Mouse (Mus musculus): ENCODE measurements around the gene Cnga4. TPM values are rescaled to one million over a fixed set of nuclear protein-coding genes. Genes with fewer than 3 reads are reported as not detected.

Cnga4 gene
- not detected for polyA plus RNA-seq (2015; fragmentation: Illumina TruSeq; extraction: RNeasy Lipid Tissue Mini Kit (QIAGEN cat#74804); ENCODE audit: insufficient read depth, low replicate concordance)

GRCm38 (mm10) chr7:105404268-105404667 lies at the start of gene Cnga4:
Cnga4 (plus strand) TSS chr7:105404568.

GRCm38 (mm10) chr7:105367930-105368329 lies 36.4 kb upstream of the Cnga4 start, which contains the start of gene Olfr692:
Olfr692 (plus strand) TSS chr7:105368230.

DNA sequence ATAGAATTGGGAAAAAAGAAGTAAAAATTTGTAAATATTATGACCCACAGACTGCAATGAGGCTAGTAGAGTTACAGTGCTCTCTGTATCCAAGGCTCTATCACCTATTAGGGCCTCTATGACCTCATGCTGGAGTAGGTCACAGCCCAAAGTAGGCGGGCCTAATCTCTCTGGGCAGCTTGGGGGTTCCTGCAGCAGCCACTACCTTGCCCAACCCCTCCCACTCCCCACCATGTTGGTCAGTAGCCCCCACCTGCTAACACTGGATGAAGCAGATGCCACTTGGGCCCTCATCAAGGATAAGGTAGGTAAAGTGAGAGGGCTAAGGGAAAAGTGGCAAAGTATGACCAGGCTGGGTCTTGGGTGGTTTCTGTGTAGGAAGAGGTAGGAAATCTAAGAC lies 29.5 kb upstream of the Cnga4 start, which contains the start of gene Gm5901:
TSS of gene Gm5901 (plus strand) at position 173 of the 400 bp plus-strand sequence.

GRCm38 (mm10) chr7:105399935-105400624 lies 4.3 kb upstream of the Cnga4 start, which contains the start of gene Fam160a2:
Fam160a2 (minus strand) TSS chr7:105400054.

DNA sequence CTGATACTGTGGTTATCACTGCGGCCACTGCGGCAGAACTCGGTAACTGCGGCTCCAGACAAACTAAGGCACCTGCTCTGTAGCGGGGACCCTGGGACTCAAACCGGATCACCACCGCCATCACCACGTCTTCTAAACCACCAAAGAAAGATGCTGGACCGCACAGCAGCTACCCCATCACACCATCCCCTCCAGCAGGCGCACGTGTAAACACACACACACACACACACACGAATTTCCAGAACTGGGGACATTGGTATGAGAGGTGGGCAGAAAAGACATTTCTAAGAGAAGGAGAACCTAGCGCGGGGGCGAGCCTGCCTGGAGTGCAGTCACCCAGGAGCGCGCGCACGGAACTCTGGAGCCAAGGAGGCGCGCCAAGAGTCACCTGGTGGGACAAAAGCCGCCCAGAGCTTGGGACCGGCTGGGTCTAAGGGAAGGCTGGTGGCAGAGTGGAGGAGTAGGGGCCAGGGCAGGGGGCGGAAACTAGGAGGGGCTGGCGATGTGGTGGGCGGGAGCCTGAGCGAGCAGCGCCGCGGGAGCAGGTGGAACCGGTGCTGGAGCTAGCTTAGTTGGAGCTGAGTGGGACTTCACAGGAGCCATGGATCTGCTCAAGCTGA lies 21.2 kb downstream of the Cnga4 start, which contains the start of gene Cckbr:
TSS of gene Cckbr (plus strand) at position 308 of the 620 bp plus-strand sequence.

Other genes starting within 250 kb of the Cnga4 start
- not detected for gene Olfr684, start 240.9 kb upstream of the Cnga4 start, polyA plus RNA-seq (2015; fragmentation: Illumina TruSeq; extraction: RNeasy Lipid Tissue Mini Kit (QIAGEN cat#74804); ENCODE audit: insufficient read depth, low replicate concordance)
- gene Olfr685, start 218.6 kb upstream of the Cnga4 start, polyA plus RNA-seq (2015; fragmentation: Illumina TruSeq; extraction: RNeasy Lipid Tissue Mini Kit (QIAGEN cat#74804); ENCODE audit: insufficient read depth, low replicate concordance) = not detected
- not detected for gene Olfr686, start 197.1 kb upstream of the Cnga4 start, polyA plus RNA-seq (2015; fragmentation: Illumina TruSeq; extraction: RNeasy Lipid Tissue Mini Kit (QIAGEN cat#74804); ENCODE audit: insufficient read depth, low replicate concordance)
- not detected for gene Olfr688, start 116.5 kb upstream of the Cnga4 start, polyA plus RNA-seq (2015; fragmentation: Illumina TruSeq; extraction: RNeasy Lipid Tissue Mini Kit (QIAGEN cat#74804); ENCODE audit: insufficient read depth, low replicate concordance)
- not detected for gene Olfr689, start 93.4 kb upstream of the Cnga4 start, polyA plus RNA-seq (2015; fragmentation: Illumina TruSeq; extraction: RNeasy Lipid Tissue Mini Kit (QIAGEN cat#74804); ENCODE audit: insufficient read depth, low replicate concordance)
- gene Olfr690, start 70.5 kb upstream of the Cnga4 start, polyA plus RNA-seq (2015; fragmentation: Illumina TruSeq; extraction: RNeasy Lipid Tissue Mini Kit (QIAGEN cat#74804); ENCODE audit: insufficient read depth, low replicate concordance) = not detected
- not detected for gene Olfr691, start 62.3 kb upstream of the Cnga4 start, polyA plus RNA-seq (2015; fragmentation: Illumina TruSeq; extraction: RNeasy Lipid Tissue Mini Kit (QIAGEN cat#74804); ENCODE audit: insufficient read depth, low replicate concordance)
- not detected for gene Olfr692, start 36.3 kb upstream of the Cnga4 start, polyA plus RNA-seq (2015; fragmentation: Illumina TruSeq; extraction: RNeasy Lipid Tissue Mini Kit (QIAGEN cat#74804); ENCODE audit: insufficient read depth, low replicate concordance)
- not detected for gene Gm5901, start 29.5 kb upstream of the Cnga4 start, polyA plus RNA-seq (2015; fragmentation: Illumina TruSeq; extraction: RNeasy Lipid Tissue Mini Kit (QIAGEN cat#74804); ENCODE audit: insufficient read depth, low replicate concordance)
- gene Fam160a2, start 4.5 kb upstream of the Cnga4 start, polyA plus RNA-seq (2015; fragmentation: Illumina TruSeq; extraction: RNeasy Lipid Tissue Mini Kit (QIAGEN cat#74804); ENCODE audit: insufficient read depth, low replicate concordance) = 19.9 TPM
- gene Cckbr, start 21.2 kb downstream of the Cnga4 start, polyA plus RNA-seq (2015; fragmentation: Illumina TruSeq; extraction: RNeasy Lipid Tissue Mini Kit (QIAGEN cat#74804); ENCODE audit: insufficient read depth, low replicate concordance) = not detected
- gene Cavin3, start 77.7 kb downstream of the Cnga4 start, polyA plus RNA-seq (2015; fragmentation: Illumina TruSeq; extraction: RNeasy Lipid Tissue Mini Kit (QIAGEN cat#74804); ENCODE audit: insufficient read depth, low replicate concordance) = 12.3 TPM
- 12.2 TPM for gene Smpd1, start 149.8 kb downstream of the Cnga4 start, polyA plus RNA-seq (2015; fragmentation: Illumina TruSeq; extraction: RNeasy Lipid Tissue Mini Kit (QIAGEN cat#74804); ENCODE audit: insufficient read depth, low replicate concordance)
- 1.8 TPM for gene Apbb1, start 177.1 kb downstream of the Cnga4 start, polyA plus RNA-seq (2015; fragmentation: Illumina TruSeq; extraction: RNeasy Lipid Tissue Mini Kit (QIAGEN cat#74804); ENCODE audit: insufficient read depth, low replicate concordance)
- gene Hpx, start 195.6 kb downstream of the Cnga4 start, polyA plus RNA-seq (2015; fragmentation: Illumina TruSeq; extraction: RNeasy Lipid Tissue Mini Kit (QIAGEN cat#74804); ENCODE audit: insufficient read depth, low replicate concordance) = 0.26 TPM
- gene Trim3, start 229.0 kb downstream of the Cnga4 start, polyA plus RNA-seq (2015; fragmentation: Illumina TruSeq; extraction: RNeasy Lipid Tissue Mini Kit (QIAGEN cat#74804); ENCODE audit: insufficient read depth, low replicate concordance) = 38.1 TPM
- gene Timm10b, start 235.5 kb downstream of the Cnga4 start, polyA plus RNA-seq (2015; fragmentation: Illumina TruSeq; extraction: RNeasy Lipid Tissue Mini Kit (QIAGEN cat#74804); ENCODE audit: insufficient read depth, low replicate concordance) = 33.4 TPM
- gene Arfip2, start 235.8 kb downstream of the Cnga4 start, polyA plus RNA-seq (2015; fragmentation: Illumina TruSeq; extraction: RNeasy Lipid Tissue Mini Kit (QIAGEN cat#74804); ENCODE audit: insufficient read depth, low replicate concordance) = 23.6 TPM
- 6.7 TPM for gene Gm45799, start 236.0 kb downstream of the Cnga4 start, polyA plus RNA-seq (2015; fragmentation: Illumina TruSeq; extraction: RNeasy Lipid Tissue Mini Kit (QIAGEN cat#74804); ENCODE audit: insufficient read depth, low replicate concordance)
- gene Dnhd1, start 246.3 kb downstream of the Cnga4 start, polyA plus RNA-seq (2015; fragmentation: Illumina TruSeq; extraction: RNeasy Lipid Tissue Mini Kit (QIAGEN cat#74804); ENCODE audit: insufficient read depth, low replicate concordance) = 7.2 TPM

Measured in spleen, adult 10 weeks (tissue).